Mouse (Mus musculus) embryonic facial prominence, embryonic 10.5 days (tissue): ENCODE measurements around the gene Eif4e1b. TPM values are rescaled to one million over a fixed set of nuclear protein-coding genes. Genes with fewer than 3 reads are reported as not detected.

Experiments
- DNase-seq: peaks from one replicate; pipeline ENCODE4 v3.0.0-alpha.2; 2017; ENCODE audit warnings: low spot score
- H3K27ac ChIP-seq: fragments of 300-500 bp; sonication (generic); replicated peaks from 2 replicates; pipeline ENCODE4 v1.5.1; 2016; ENCODE audit warnings: mild to moderate bottlenecking
- H3K27me3 ChIP-seq: fragments of 300-500 bp; sonication (generic); replicated peaks from 2 replicates; pipeline ENCODE4 v1.6.1; 2016; ENCODE audit warnings: low read depth, mild to moderate bottlenecking; ENCODE audit not compliant: poor library complexity, severe bottlenecking
- H3K36me3 ChIP-seq: fragments of 300-500 bp; sonication (generic); replicated peaks from 2 replicates; pipeline ENCODE4 v1.6.1; 2016; ENCODE audit warnings: mild to moderate bottlenecking, moderate library complexity
- H3K4me1 ChIP-seq: fragments of 300-500 bp; sonication (generic); 2 replicates; pipeline ENCODE4 v1.6.1; 2016
- H3K4me3 ChIP-seq: fragments of 300-500 bp; sonication (generic); 2 replicates; pipeline ENCODE4 v1.5.1; 2016; ENCODE audit warnings: mild to moderate bottlenecking, moderate library complexity
- H3K9me3 ChIP-seq: fragments of 300-500 bp; sonication (generic); 2 replicates; pipeline ENCODE4 v1.6.1; 2016; ENCODE audit warnings: mild to moderate bottlenecking
- WGBS: fragments of 180-500 bp; shearing (Covaris S2); methylation state at CpG from one replicate; pipeline ENCODE4 v1.1.7; 2016; 5-methylcytosine and 5-hydroxymethylcytosine counted together
- polyA plus RNA-seq: library from polyadenylated mRNA; unstranded; fragments of >200 nt; fragmentation: Nextera tagmentation; extraction: Ambion mirVana; gene quantifications from 2 replicates; pipeline ENCODE4 v1.2.1, GENCODE M21; 2016

Eif4e1b gene
- polyA plus RNA-seq, 1 experiment from 2014 or later, result not detected

- no peak overlapping the region for H3K27ac ChIP-seq
- 67% methylated on average over 6 of the region's 6 CpGs for WGBS
- H3K9me3 ChIP-seq, result no peaks in the 10 kb centered on the region
- H3K4me3 ChIP-seq, result no peak overlapping the region
- DNase-seq, result no peak
- no peaks in the 10 kb centered on the region for H3K36me3 ChIP-seq
- H3K27me3 ChIP-seq, result peaks cover 76% of the 10 kb centered on the region
- peaks cover 29% of the 10 kb centered on the region for H3K4me1 ChIP-seq
Measured at GRCm38 (mm10) chr13:54753733-54754132, 30.1 kb upstream of the Eif4e1b start.

- Histone ChIP-seq H3K4me3 (no peak overlapping the region), H3K27ac (no peak overlapping the region), H3K27me3 (peaks cover 76% of the 10 kb centered on the region), H3K9me3 (no peaks in the 10 kb centered on the region), H3K36me3 (no peaks in the 10 kb centered on the region), H3K4me1 (peaks cover 29% of the 10 kb centered on the region)
- DNase-seq, result no peak
- WGBS, result 49% methylated on average over 12 of the region's 12 CpGs
Measured at GRCm38 (mm10) chr13:54754169-54755080, 29.4 kb upstream of the Eif4e1b start.

GRCm38 (mm10) chr13:54755201-54755830 is 28.5 kb upstream of the Eif4e1b start:
- peaks cover 31% of the 10 kb centered on the region for H3K4me1 ChIP-seq
- 24% methylated on average over 9 of the region's 9 CpGs for WGBS

DNA sequence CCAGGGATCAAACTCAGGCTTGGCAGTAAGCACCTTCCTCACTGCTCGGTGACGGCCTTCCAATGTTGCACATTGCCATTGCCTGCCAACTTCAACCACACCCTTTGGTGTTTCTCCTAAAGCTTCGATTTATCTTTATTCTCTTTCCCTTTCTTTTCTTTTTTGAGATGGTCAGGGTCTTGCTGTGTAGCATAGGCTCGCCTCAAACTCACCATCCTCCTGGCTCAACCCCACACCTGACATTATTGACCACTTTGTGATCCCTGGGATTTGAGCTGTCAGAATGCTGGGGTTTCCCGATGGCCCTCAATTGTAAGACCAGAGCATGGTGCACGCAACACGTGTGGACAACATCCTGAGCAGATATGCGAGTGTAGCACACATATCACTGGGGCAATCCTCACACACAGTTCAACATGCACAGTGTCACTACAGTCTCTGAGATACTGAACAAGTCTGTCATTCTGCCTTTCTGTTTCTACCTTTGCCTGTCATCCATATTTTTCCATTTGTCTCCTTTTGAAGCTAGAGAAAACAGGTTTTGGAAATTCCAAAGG is 27.6 kb upstream of the Eif4e1b start:
- no peaks in the 10 kb centered on the region for H3K36me3 ChIP-seq
- DNase-seq, result no peak
- H3K4me3 ChIP-seq, result no peak overlapping the region
- H3K9me3 ChIP-seq, result no peaks in the 10 kb centered on the region
- H3K27ac ChIP-seq, result no peak overlapping the region
- peaks cover 76% of the 10 kb centered on the region for H3K27me3 ChIP-seq
- WGBS, result 86% methylated on average over 8 of the region's 8 CpGs
- peaks cover 36% of the 10 kb centered on the region for H3K4me1 ChIP-seq

More at GRCm38 (mm10) chr13:54755201-54755830, 28.5 kb upstream of the Eif4e1b start:
- Histone ChIP-seq H3K27me3 (peaks cover 76% of the 10 kb centered on the region), H3K36me3 (no peaks in the 10 kb centered on the region), H3K27ac (no peak overlapping the region), H3K4me3 (no peak overlapping the region), H3K9me3 (no peaks in the 10 kb centered on the region)
- no peak for DNase-seq

GRCm38 (mm10) chr13:54757093-54757830 is 26.5 kb upstream of the Eif4e1b start:
- peaks cover 36% of the 10 kb centered on the region for H3K4me1 ChIP-seq
- WGBS, result 47% methylated on average over 10 of the region's 10 CpGs
- H3K27ac ChIP-seq, result no peak overlapping the region
- no peak for DNase-seq
- peak overlapping the region; percentile 59 for H3K4me3 ChIP-seq
- H3K9me3 ChIP-seq, result no peaks in the 10 kb centered on the region
- peaks cover 76% of the 10 kb centered on the region for H3K27me3 ChIP-seq
- no peaks in the 10 kb centered on the region for H3K36me3 ChIP-seq

DNA sequence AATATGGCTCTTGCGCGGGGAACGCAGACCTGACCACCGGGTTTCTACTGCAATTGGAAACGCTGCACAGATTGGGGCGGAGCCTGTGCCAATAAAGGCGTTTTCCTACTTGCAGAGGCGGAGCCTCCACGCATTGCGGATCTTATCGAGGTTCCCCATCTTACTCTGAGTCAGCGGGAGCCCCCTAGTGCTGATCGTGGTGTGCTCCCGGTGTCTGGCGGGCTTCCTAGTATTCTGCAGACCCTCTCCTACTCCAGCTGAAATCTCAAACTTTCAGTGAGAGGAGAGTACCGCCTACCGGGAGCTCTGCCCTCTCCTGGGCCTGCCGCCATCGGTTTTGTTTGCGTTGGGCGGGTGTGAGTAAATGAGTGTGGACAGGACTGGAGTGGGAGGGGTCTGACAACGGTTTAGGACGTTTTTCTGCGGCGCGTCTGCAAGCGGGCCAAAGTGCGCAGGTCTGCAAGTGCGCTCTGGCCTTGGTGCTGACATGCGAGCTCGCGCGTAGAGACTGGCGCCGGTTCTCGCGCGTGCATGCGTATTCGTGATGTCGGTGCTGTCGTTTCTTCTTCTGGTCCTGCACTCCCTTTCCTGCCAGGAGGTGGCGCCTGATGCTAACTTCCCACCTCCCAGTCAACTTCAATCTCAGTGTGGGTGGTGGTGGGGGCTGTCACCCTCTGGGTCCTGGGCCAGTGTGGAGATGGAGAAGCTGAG is 25.6 kb upstream of the Eif4e1b start:
- Histone ChIP-seq H3K4me1 (peaks cover 36% of the 10 kb centered on the region), H3K9me3 (no peaks in the 10 kb centered on the region), H3K4me3 (peak overlapping the region; percentile 59), H3K27ac (peak overlapping the region; percentile 73), H3K36me3 (no peaks in the 10 kb centered on the region), H3K27me3 (peaks cover 77% of the 10 kb centered on the region)
- under 1% methylated on average over 43 of the region's 43 CpGs for WGBS
- peak; percentile 95 for DNase-seq

GRCm38 (mm10) chr13:54758756-54759470 is 24.9 kb upstream of the Eif4e1b start:
- Histone ChIP-seq H3K4me3 (peak overlapping the region; percentile 59), H3K9me3 (no peaks in the 10 kb centered on the region), H3K4me1 (peaks cover 36% of the 10 kb centered on the region), H3K36me3 (no peaks in the 10 kb centered on the region), H3K27ac (no peak overlapping the region), H3K27me3 (peaks cover 84% of the 10 kb centered on the region)
- WGBS, result under 1% methylated on average over 29 of the region's 29 CpGs
- DNase-seq, result no peak

DNA sequence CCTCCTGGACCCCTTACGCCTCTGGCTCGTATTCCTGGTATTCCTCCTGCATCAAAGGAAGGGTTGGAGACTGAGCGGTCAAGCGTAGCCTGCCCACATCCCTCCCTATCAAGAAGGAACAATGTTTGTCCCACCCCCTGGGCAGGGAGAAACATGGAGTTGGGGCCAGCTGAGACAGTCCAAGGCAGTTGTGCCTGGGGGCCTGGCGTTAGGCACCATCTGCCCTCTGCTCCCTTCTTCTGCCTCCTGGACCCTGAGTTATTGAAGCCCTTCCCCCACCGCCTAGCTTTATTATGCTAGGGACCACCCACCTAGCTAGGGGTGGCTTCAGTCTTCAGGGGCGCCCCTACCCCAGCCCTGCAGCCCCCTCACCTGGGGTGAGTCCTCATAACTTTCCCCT is 24.3 kb upstream of the Eif4e1b start:
- Histone ChIP-seq H3K36me3 (no peaks in the 10 kb centered on the region), H3K4me1 (peaks cover 36% of the 10 kb centered on the region), H3K9me3 (no peaks in the 10 kb centered on the region), H3K4me3 (peak overlapping the region; percentile 59), H3K27me3 (peaks cover 85% of the 10 kb centered on the region), H3K27ac (no peak overlapping the region)
- WGBS, result 8% methylated on average over 7 of the region's 7 CpGs
- no peak for DNase-seq

GRCm38 (mm10) chr13:54760164-54760795 is 23.5 kb upstream of the Eif4e1b start:
- WGBS, result 55% methylated on average over 8 of the region's 8 CpGs
- Histone ChIP-seq H3K36me3 (no peaks in the 10 kb centered on the region), H3K4me1 (peaks cover 40% of the 10 kb centered on the region), H3K27me3 (peaks cover 87% of the 10 kb centered on the region), H3K9me3 (no peaks in the 10 kb centered on the region), H3K4me3 (no peak overlapping the region), H3K27ac (no peak overlapping the region)
- peak; percentile 53 for DNase-seq

DNA sequence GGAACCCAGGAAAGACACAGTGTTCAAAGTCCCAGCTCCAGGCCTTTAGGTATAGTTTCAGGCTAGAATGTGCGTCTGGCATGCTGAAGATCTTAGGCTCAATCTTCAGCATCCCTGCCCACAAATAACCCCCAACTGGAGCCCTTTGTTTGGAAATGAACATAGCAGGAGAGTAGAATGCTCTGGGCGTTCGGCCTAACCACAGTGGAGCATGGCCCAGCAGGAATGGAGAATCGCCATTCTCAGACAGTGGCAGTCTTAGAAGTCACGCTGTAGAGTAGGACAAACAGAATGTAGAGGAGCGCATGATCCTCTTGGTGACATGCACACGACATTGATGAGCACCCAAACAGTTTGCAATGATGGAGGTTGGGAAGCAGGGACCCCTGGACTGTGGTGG is 22.9 kb upstream of the Eif4e1b start:
- 77% methylated on average over 7 of the region's 7 CpGs for whole genome bisulfite sequencing
- peaks cover 87% of the 10 kb centered on the region for H3K27me3 ChIP-seq
- no peak overlapping the region for H3K4me3 ChIP-seq
- peaks cover 47% of the 10 kb centered on the region for H3K4me1 ChIP-seq
- DNase-seq, result no peak
- no peak overlapping the region for H3K27ac ChIP-seq
- H3K36me3 ChIP-seq, result no peaks in the 10 kb centered on the region
- no peaks in the 10 kb centered on the region for H3K9me3 ChIP-seq
